Mouse (Mus musculus) CD4-positive, CD25-positive, alpha-beta regulatory T cell (primary cell): ENCODE results near the gene Cdk18. TPM values are rescaled to one million over a fixed set of nuclear protein-coding genes. Genes with fewer than 3 reads are reported as not detected.

Experiments used
- polyA plus RNA-seq: library from polyadenylated mRNA; unstranded; fragments of 100-300 nt; shearing (Covaris generic); gene quantifications from one replicate; pipeline ENCODE4 v1.2.1, GENCODE M21; 2017

Cdk18 gene
- polyA plus RNA-seq: not detected

GRCm38 (mm10) chr1:132139416-132139864, at the start of gene Cdk18:
TSS of gene Cdk18 (minus strand) at chr1:132139684.

GRCm38 (mm10) chr1:132067261-132068255, 71.9 kb downstream of the Cdk18 start, which contains the start of gene Mfsd4a:
TSS of gene Mfsd4a (minus strand) at chr1:132068062.

Other genes starting within 250 kb of the Cdk18 start
- 45.2 TPM for gene Nucks1, start 229.2 kb downstream of the Cdk18 start, polyA plus RNA-seq
- 0.81 TPM for gene Slc45a3, start 176.7 kb downstream of the Cdk18 start, polyA plus RNA-seq
- gene Elk4, start 132.1 kb downstream of the Cdk18 start, polyA plus RNA-seq: 109 TPM
- gene Mfsd4a, start 71.6 kb downstream of the Cdk18 start, polyA plus RNA-seq: 88.8 TPM
- gene Lemd1, start 51.7 kb upstream of the Cdk18 start, polyA plus RNA-seq: not detected
- gene AC124108.1, start 51.8 kb upstream of the Cdk18 start, polyA plus RNA-seq: not detected
- gene Gm10188, start 90.1 kb upstream of the Cdk18 start, polyA plus RNA-seq: not detected
- gene Klhdc8a, start 158.9 kb upstream of the Cdk18 start, polyA plus RNA-seq: not detected
- gene Nuak2, start 176.4 kb upstream of the Cdk18 start, polyA plus RNA-seq: 3.8 TPM